Mouse (Mus musculus): ENCODE data around the gene Ccr1l1.

The Ccr1l1 gene

GRCm38 (mm10) chr9:123930476-123930875, 47.7 kb downstream of the Ccr1l1 start:
- ATAC-seq (ENCODE audit: insufficient number of reproducible peaks, low FRiP score, low TSS enrichment), result no peak

- ATAC-seq (ENCODE audit: insufficient number of reproducible peaks, low FRiP score, low TSS enrichment), result no peak
Measured at GRCm38 (mm10) chr9:123929936-123930335, 48.3 kb downstream of the Ccr1l1 start.

GRCm38 (mm10) chr9:123928759-123929246, 49.4 kb downstream of the Ccr1l1 start:
- ATAC-seq (ENCODE audit: insufficient number of reproducible peaks, low FRiP score, low TSS enrichment), result no peak

GRCm38 (mm10) chr9:123928118-123928758, 50.0 kb downstream of the Ccr1l1 start:
- ATAC-seq (ENCODE audit: insufficient number of reproducible peaks, low FRiP score, low TSS enrichment), result no peak

- ATAC-seq (ENCODE audit: insufficient number of reproducible peaks, low FRiP score, low TSS enrichment), result no peak
Measured at GRCm38 (mm10) chr9:123927281-123927960, 50.8 kb downstream of the Ccr1l1 start.
